Mouse (Mus musculus) thymus, adult 2 months (tissue): ENCODE data around the gene Olfr115.

Experiments
- CTCF ChIP-seq: fragments of 200-500 bp; IDR thresholded peaks from 2 replicates; pipeline ENCODE4 v1.5.1; 2012; ENCODE audit warnings: mild to moderate bottlenecking, control low read depth, low read length, moderate library complexity, borderline replicate concordance; ENCODE audit not compliant: control insufficient read depth, poor library complexity, insufficient read depth; ENCODE audit errors: extremely low read depth
- POLR2A ChIP-seq: fragments of 200-500 bp; IDR thresholded peaks from 2 replicates; pipeline ENCODE4 v1.6.1; 2012; ENCODE audit warnings: mild to moderate bottlenecking, low read length, control low read depth, moderate library complexity; ENCODE audit not compliant: control insufficient read depth, poor library complexity, insufficient read depth; ENCODE audit errors: extremely low read depth

DNA sequence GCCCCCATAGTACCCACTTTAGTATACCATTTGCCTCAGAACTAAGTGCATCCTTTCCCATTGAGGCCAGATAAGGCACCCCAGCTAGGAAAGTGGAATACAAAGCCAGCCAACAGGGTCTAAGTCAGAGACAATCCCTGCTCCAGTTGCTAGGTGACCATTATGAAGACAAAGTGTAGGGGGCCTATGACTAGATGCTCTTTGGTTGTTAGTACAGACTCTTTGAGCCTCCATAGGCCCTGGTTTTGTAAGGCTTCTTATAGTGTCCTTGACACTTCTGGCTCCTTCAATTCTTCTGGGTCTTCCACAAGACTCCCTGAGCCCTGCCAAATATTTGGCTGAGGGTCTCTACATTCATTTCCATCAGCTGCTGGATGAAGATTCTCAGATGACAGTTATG is 57.6 kb downstream of the Olfr115 start, which contains the start of gene Olfr112:
- no peak for TF ChIP-seq CTCF
- no peak for TF ChIP-seq POLR2A
